Mouse (Mus musculus): ENCODE data around the gene Bicral. TPM values are rescaled to one million over a fixed set of nuclear protein-coding genes. Genes with fewer than 3 reads are reported as not detected.
"Not testable (repeated sequence)": the region's sequence is repeated elsewhere in the genome, so short reads cannot be mapped to it uniquely, and the experiment has no call there.

The Bicral gene
- polyA plus RNA-seq, 1 experiment from 2014 or later: 8.3 TPM

GRCm38 (mm10) chr17:46813637-46814036 lies 44.6 kb downstream of the Bicral start:
- Histone ChIP-seq H3K4me1 (no peaks in the 10 kb centered on the region), H3K9ac (replicated peaks) (no peak overlapping the region), H3K4me3 (replicated peaks) (no peak overlapping the region), H3K27me3 (replicated peaks) (no peaks in the 10 kb centered on the region), H3K9me3 (replicated peaks) (no peaks in the 10 kb centered on the region), H3K27ac (replicated peaks) (no peak overlapping the region), H3K4me2 (no peak overlapping the region), H3K36me3 (peaks cover 50% of the 10 kb centered on the region)
- no peak for ATAC-seq (ENCODE audit: low FRiP score)
- 83% methylated on average over 8 of the region's 8 CpGs for WGBS

DNA sequence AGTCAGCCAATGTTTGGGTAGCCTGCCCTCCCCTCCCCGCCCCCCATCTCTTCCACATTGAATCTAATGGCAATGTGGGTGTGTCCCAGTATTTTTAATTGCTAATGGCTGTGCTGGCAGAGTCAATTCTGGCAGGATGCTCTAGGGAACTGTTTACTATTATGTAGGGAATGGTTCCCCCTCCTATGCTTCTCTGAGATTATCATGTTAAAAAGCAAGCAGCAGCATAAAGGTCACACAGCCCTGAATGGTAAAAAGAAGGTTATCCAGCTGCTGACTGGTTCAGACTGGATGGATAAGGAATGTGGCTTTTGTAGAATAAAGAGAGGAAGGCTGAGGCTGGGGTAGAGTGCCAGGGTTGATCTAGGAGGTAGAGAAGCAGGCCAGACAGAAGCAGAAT lies 45.8 kb downstream of the Bicral start:
- Histone ChIP-seq H3K27ac (replicated peaks) (no peak overlapping the region), H3K9me3 (replicated peaks) (no peaks in the 10 kb centered on the region), H3K4me1 (no peaks in the 10 kb centered on the region), H3K27me3 (replicated peaks) (no peaks in the 10 kb centered on the region), H3K4me2 (no peak overlapping the region), H3K4me3 (replicated peaks) (no peak overlapping the region), H3K36me3 (peaks cover 56% of the 10 kb centered on the region), H3K9ac (replicated peaks) (no peak overlapping the region)
- WGBS: 88% methylated on average over 1 of the region's 1 CpGs
- ATAC-seq (ENCODE audit: low FRiP score): no peak

- WGBS: 89% methylated on average over 3 of the region's 3 CpGs
Observed at GRCm38 (mm10) chr17:46810672-46811071, 47.6 kb downstream of the Bicral start.

DNA sequence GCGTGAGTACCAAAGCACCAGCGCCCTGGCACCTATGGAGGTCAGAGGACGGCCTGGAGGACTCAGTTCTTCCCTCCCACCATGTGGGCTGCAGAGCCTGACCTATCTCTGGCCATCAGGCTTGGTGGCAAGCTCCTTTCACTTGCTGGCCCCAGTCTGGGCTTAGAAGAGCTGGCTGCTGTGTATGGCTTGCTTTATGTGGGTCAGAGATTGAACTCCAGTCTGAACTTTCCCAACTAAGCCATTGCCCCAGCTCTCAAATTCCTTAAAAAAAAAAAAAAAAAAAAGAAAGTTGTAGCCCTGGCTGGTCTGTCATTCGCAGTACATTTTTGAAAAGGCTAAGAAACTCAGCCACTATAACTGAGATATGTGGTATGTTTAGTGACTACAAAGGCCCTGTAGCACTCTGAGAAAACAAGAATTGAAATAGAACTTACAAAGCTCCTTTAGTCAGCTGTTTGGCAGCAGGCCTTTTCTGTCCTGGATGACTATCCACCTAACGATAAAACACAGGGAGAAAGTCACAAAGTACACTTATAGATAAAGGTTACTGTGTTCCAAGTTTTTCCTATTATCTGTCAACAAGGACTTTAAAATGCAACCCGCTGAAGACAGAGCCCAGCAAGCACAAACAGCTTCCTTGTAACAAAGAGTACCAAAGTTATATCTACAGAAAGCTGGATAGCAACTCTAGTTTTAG lies 49.0 kb downstream of the Bicral start:
- peaks cover 74% of the 10 kb centered on the region for H3K36me3 ChIP-seq
- WGBS: 82% methylated on average over 6 of the region's 6 CpGs

More at GRCm38 (mm10) chr17:46810672-46811071, 47.6 kb downstream of the Bicral start:
- Histone ChIP-seq H3K4me3 (replicated peaks) (no peak overlapping the region), H3K27me3 (replicated peaks) (no peaks in the 10 kb centered on the region), H3K27ac (replicated peaks) (no peak overlapping the region), H3K9ac (replicated peaks) (no peak overlapping the region), H3K36me3 (peaks cover 68% of the 10 kb centered on the region), H3K4me2 (no peak overlapping the region), H3K9me3 (replicated peaks) (no peaks in the 10 kb centered on the region), H3K4me1 (no peaks in the 10 kb centered on the region)
- no peak for ATAC-seq (ENCODE audit: low FRiP score)

DNA sequence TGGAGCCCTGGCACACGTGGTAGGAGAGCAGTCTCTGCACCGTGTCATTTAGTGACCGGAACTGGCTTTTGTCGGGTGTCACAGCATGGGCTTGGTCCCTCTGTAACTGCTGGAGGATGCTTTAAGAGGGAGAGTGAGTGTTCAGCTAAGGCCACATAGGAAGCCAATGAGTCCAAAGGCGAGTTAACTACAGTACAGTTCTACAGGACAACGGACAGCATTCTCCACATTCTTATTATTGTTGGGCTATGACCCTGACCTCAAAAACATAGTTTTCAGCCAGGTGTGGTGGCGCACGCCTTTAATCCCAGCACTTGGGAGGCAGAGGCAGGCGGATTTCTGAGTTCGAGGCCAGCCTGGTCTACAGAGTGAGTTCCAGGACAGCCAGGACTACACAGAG lies 49.9 kb downstream of the Bicral start:
- H3K4me1 ChIP-seq: no peaks in the 10 kb centered on the region
- H3K9me3 ChIP-seq (replicated peaks): no peaks in the 10 kb centered on the region
- ATAC-seq (ENCODE audit: low FRiP score): no peak
- peaks cover 76% of the 10 kb centered on the region for H3K36me3 ChIP-seq
- H3K4me2 ChIP-seq: no peak overlapping the region
- 91% methylated on average over 10 of the region's 10 CpGs for WGBS
- no peaks in the 10 kb centered on the region for H3K27me3 ChIP-seq (replicated peaks)
- no peak overlapping the region for H3K4me3 ChIP-seq (replicated peaks)
- no peak overlapping the region for H3K27ac ChIP-seq (replicated peaks)
- H3K9ac ChIP-seq (replicated peaks): no peak overlapping the region

More for the DNA sequence above, 49.0 kb downstream of the Bicral start:
- no peak overlapping the region for H3K27ac ChIP-seq (replicated peaks)
- no peak overlapping the region for H3K4me3 ChIP-seq (replicated peaks)
- H3K27me3 ChIP-seq (replicated peaks): no peaks in the 10 kb centered on the region
- no peak overlapping the region for H3K9ac ChIP-seq (replicated peaks)
- H3K9me3 ChIP-seq (replicated peaks): no peaks in the 10 kb centered on the region
- ATAC-seq (ENCODE audit: low FRiP score): no peak
- H3K4me1 ChIP-seq: no peaks in the 10 kb centered on the region
- H3K4me2 ChIP-seq: no peak overlapping the region

- H3K36me3 ChIP-seq: peaks cover 63% of the 10 kb centered on the region
Observed at GRCm38 (mm10) chr17:46801761-46802160, 56.5 kb downstream of the Bicral start.

DNA sequence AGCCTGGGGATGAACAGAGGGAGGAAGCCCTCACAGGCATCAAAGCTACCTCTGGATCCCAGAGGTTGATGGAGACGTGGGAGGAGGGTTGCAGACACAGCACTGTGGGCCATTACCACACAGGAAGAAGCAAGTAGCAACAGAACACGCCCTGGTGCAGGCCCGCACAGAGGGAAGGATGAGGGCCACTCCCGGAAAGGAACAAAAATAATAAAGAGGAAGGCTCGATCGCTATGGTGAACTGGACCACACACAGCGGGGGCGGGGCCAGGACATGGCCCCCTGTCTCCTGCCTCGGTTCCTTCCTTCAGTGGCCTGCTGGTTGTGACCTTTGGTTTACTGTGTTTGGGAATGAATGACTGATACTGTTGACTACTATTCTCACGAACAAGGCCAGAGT lies 58.6 kb downstream of the Bicral start:
- Histone ChIP-seq H3K4me2 (no peak overlapping the region), H3K36me3 (peaks cover 47% of the 10 kb centered on the region), H3K27ac (replicated peaks) (no peak overlapping the region), H3K9ac (replicated peaks) (no peak overlapping the region), H3K4me1 (no peaks in the 10 kb centered on the region), H3K4me3 (replicated peaks) (no peak overlapping the region), H3K27me3 (replicated peaks) (no peaks in the 10 kb centered on the region), H3K9me3 (replicated peaks) (no peaks in the 10 kb centered on the region)
- ATAC-seq (ENCODE audit: low FRiP score): no peak
- 82% methylated on average over 10 of the region's 10 CpGs for WGBS

More at GRCm38 (mm10) chr17:46801761-46802160, 56.5 kb downstream of the Bicral start:
- 88% methylated on average over 6 of the region's 6 CpGs for WGBS
- Histone ChIP-seq H3K27ac (replicated peaks) (no peak overlapping the region), H3K4me1 (no peaks in the 10 kb centered on the region), H3K9ac (replicated peaks) (no peak overlapping the region), H3K9me3 (replicated peaks) (no peaks in the 10 kb centered on the region), H3K27me3 (replicated peaks) (no peaks in the 10 kb centered on the region), H3K4me2 (no peak overlapping the region), H3K4me3 (replicated peaks) (no peak overlapping the region)
- no peak for ATAC-seq (ENCODE audit: low FRiP score)

DNA sequence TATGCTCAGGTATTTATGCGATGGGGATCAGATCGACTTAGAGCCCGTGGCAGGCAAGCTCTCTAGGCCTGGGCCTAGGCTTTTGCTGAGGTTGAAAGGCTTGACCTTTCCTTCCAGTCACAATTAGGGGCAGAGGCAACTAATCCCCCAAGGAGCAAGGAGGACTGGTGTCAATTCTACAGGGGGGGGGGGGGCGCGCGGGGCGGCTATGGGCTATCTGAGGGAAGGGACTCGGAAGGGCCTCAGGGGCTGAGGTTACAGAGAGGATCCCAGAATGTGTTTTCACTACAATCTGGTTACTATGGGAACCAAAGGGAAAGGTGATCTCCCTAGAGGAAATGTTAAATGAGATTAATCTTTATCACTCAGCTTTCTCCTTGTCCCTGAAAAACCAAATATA lies 60.9 kb downstream of the Bicral start:
- Histone ChIP-seq H3K27ac (replicated peaks) (no peak overlapping the region), H3K4me2 (no peak overlapping the region), H3K27me3 (replicated peaks) (no peaks in the 10 kb centered on the region), H3K36me3 (peaks cover 35% of the 10 kb centered on the region), H3K9ac (replicated peaks) (no peak overlapping the region), H3K4me3 (replicated peaks) (no peak overlapping the region), H3K4me1 (no peaks in the 10 kb centered on the region), H3K9me3 (replicated peaks) (no peaks in the 10 kb centered on the region)
- WGBS: 76% methylated on average over 8 of the region's 8 CpGs
- no peak for ATAC-seq (ENCODE audit: low FRiP score)

- no peak for ATAC-seq (ENCODE audit: low FRiP score)
- H3K27ac ChIP-seq (replicated peaks): no peak overlapping the region
- H3K27me3 ChIP-seq (replicated peaks): no peaks in the 10 kb centered on the region
- no peaks in the 10 kb centered on the region for H3K9me3 ChIP-seq (replicated peaks)
- H3K4me1 ChIP-seq: no peaks in the 10 kb centered on the region
- H3K4me2 ChIP-seq: no peak overlapping the region
- H3K9ac ChIP-seq (replicated peaks): no peak overlapping the region
- H3K36me3 ChIP-seq: peaks cover 29% of the 10 kb centered on the region
- WGBS: 92% methylated on average over 4 of the region's 4 CpGs
- H3K4me3 ChIP-seq (replicated peaks): no peak overlapping the region
Observed at GRCm38 (mm10) chr17:46796743-46797142, 61.5 kb downstream of the Bicral start.

DNA sequence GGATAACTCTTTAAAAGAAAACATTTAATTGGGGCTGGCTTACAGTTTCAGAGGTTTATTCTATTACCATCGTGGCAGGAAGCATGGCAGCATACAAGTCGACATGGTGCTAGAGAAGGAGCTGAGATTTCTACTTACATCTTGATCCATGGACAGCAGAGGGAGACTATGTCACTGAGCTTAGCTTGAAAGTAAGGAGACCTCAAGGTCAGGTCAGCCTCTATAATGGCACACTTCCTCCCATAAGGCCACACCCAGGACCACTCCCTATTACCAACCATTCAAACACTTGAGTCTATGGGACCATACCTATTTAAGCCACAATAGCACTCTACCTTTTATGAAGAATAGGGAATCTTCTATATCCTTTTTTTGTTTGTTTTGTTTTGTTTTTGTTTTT lies 65.3 kb downstream of the Bicral start:
- H3K4me2 ChIP-seq: no peak overlapping the region
- H3K9ac ChIP-seq (replicated peaks): no peak overlapping the region
- no peaks in the 10 kb centered on the region for H3K9me3 ChIP-seq (replicated peaks)
- H3K27me3 ChIP-seq (replicated peaks): no peaks in the 10 kb centered on the region
- ATAC-seq (ENCODE audit: low FRiP score): no peak
- no peak overlapping the region for H3K4me3 ChIP-seq (replicated peaks)
- H3K4me1 ChIP-seq: no peaks in the 10 kb centered on the region
- H3K27ac ChIP-seq (replicated peaks): no peak overlapping the region
- no peaks in the 10 kb centered on the region for H3K36me3 ChIP-seq
- 83% methylated on average over 2 of the region's 2 CpGs for WGBS

GRCm38 (mm10) chr17:46787974-46788373 lies 70.3 kb downstream of the Bicral start:
- not testable (repeated sequence) for H3K4me2 ChIP-seq; H3K9me3 ChIP-seq (replicated peaks); H3K4me1 ChIP-seq; H3K27me3 ChIP-seq (replicated peaks); H3K36me3 ChIP-seq; H3K4me3 ChIP-seq (replicated peaks); ATAC-seq (ENCODE audit: low FRiP score); H3K9ac ChIP-seq (replicated peaks); H3K27ac ChIP-seq (replicated peaks)
- WGBS: 53% methylated on average over 2 of the region's 2 CpGs

DNA sequence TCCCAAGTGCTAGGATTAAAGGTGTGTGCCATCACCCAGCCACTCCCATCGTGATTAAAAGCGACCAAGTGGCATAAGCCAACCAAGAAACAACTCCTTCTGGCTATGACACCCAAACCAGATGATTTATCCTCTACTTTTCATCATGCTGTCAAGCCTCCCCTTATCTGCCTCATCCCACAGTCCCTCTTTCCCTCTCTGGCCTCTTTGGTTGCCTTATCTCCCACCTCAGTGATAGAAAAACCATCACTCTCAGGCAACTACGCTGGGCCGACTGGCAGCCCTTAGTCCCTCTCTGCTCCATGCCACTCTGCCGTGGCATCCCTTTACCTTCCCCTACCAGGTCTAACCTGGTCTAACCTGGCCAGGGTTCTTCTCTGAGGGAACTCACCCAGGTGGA lies 71.3 kb downstream of the Bicral start:
- no peaks in the 10 kb centered on the region for H3K9me3 ChIP-seq (replicated peaks)
- no peak overlapping the region for H3K4me3 ChIP-seq (replicated peaks)
- no peaks in the 10 kb centered on the region for H3K36me3 ChIP-seq
- ATAC-seq (ENCODE audit: low FRiP score): no peak
- H3K4me1 ChIP-seq: no peaks in the 10 kb centered on the region
- 92% methylated on average over 5 of the region's 5 CpGs for WGBS
- no peak overlapping the region for H3K9ac ChIP-seq (replicated peaks)
- H3K4me2 ChIP-seq: no peak overlapping the region
- H3K27ac ChIP-seq (replicated peaks): no peak overlapping the region
- H3K27me3 ChIP-seq (replicated peaks): no peaks in the 10 kb centered on the region

Data from neural tube, embryonic 15.5 days (tissue).